Comparison of ENCODE assay signal across 10 mouse cellular contexts in genomic region chr1:193513929-193514710, GRCm38 (mm10).
DNase-seq lines count a peak whose midpoint lies in the region; ATAC-seq and TF ChIP-seq lines count a peak whose summit lies in the region.
"Had no signal": no experiment of that assay in that cellular context is flagged by ENCODE, and none has a peak within 500 bp of the region (broad histone marks: within the 10 kb centered on the region; RNA-seq: fewer than 3 reads in every experiment).

No protein-coding gene starts in this region.

- WGBS in heart, embryonic 15.5 days: 35% methylated on average over 9 of the region's 9 CpGs
- WGBS in kidney, postnatal 0 days: 33% methylated on average over 9 of the region's 9 CpGs

- H3K4me3 ChIP-seq in heart, embryonic 15.5 days: no peak overlapping the region
- no peak overlapping the region for H3K4me3 ChIP-seq in kidney, postnatal 0 days (replicated peaks; ENCODE audit: low read depth, low read length)
- H3K4me3 ChIP-seq: heart, embryonic 13.5 days had no signal

- no peaks in the 10 kb centered on the region; the same call in 1 of the 2 replicates for H3K4me1 ChIP-seq in heart, embryonic 15.5 days (replicated peaks)
- no peaks in the 10 kb centered on the region for H3K4me1 ChIP-seq in kidney, postnatal 0 days (replicated peaks; ENCODE audit: insufficient read depth, low read length)

- H3K4me2 ChIP-seq in heart, embryonic 15.5 days: no peak overlapping the region
- H3K4me2 ChIP-seq in kidney, postnatal 0 days (ENCODE audit: low read length): no peak overlapping the region
- H3K4me2 ChIP-seq: heart, embryonic 13.5 days had no signal

- TF ChIP-seq CTCF in kidney, postnatal 0 days (IDR thresholded peaks at IDR 0.05; ENCODE audit: low read depth): peak; percentile 52

- no peaks in the 10 kb centered on the region for H3K36me3 ChIP-seq in heart, embryonic 15.5 days
- no peaks in the 10 kb centered on the region for H3K36me3 ChIP-seq in kidney, postnatal 0 days (ENCODE audit: insufficient read depth, low read length)
- H3K36me3 ChIP-seq: heart, embryonic 13.5 days had no signal

- H3K27me3 ChIP-seq in heart, embryonic 15.5 days: no peaks in the 10 kb centered on the region
- H3K27me3 ChIP-seq in kidney, postnatal 0 days (ENCODE audit: insufficient read depth, low read length): no peaks in the 10 kb centered on the region
- H3K27me3 ChIP-seq: Patski had no signal

- no peak overlapping the region for H3K9ac ChIP-seq in heart, embryonic 15.5 days
- no peak overlapping the region for H3K9ac ChIP-seq in kidney, postnatal 0 days (ENCODE audit: low read depth, low read length)
- H3K9ac ChIP-seq: heart, embryonic 13.5 days had no signal

- no peaks in the 10 kb centered on the region for H3K9me3 ChIP-seq in heart, embryonic 15.5 days (replicated peaks)
- no peaks in the 10 kb centered on the region for H3K9me3 ChIP-seq in kidney, postnatal 0 days (replicated peaks; ENCODE audit: low read length)
- H3K9me3 ChIP-seq: heart, embryonic 13.5 days had no signal

- DNase-seq in heart, adult 8-10 months (ENCODE audit: low spot score): no peak
- peak; percentile 60 for DNase-seq in kidney, postnatal 0 days (ENCODE audit: low spot score)
- peak; percentile 26 for DNase-seq in retina, embryonic 14.5 days (ENCODE audit: low spot score)
- DNase-seq in cerebellum, postnatal 14 days: no peak
- DNase-seq in spleen, postnatal 4 days (ENCODE audit: low spot score in 2 of 2): no peak
- DNase-seq in adrenal gland, adult 2 months: no peak

- peak; percentile 59; the same call in 1 of the 2 replicates for ATAC-seq in heart, embryonic 15.5 days (replicated peaks; ENCODE audit: insufficient number of reproducible peaks, insufficient read depth, low FRiP score, low read depth)
- ATAC-seq in common myeloid progenitor, adult 5-6 weeks (replicated peaks; ENCODE audit: low read depth, poor library complexity, severe bottlenecking): peak; percentile 91
- peak; percentile 83 for ATAC-seq in kidney, postnatal 0 days (replicated peaks; ENCODE audit: low FRiP score, low read depth)
- ATAC-seq: Patski had no signal

- peak overlapping the region; percentile 8; the same call in 1 of the 2 replicates for H3K27ac ChIP-seq in heart, embryonic 15.5 days
- no peak overlapping the region for H3K27ac ChIP-seq in kidney, postnatal 0 days
- H3K27ac ChIP-seq: heart, embryonic 13.5 days had no signal

Comparison
In these comparisons a context has a peak if more than half of its experiments do, and no peak if none do; other contexts are left out.
1. DNase-seq: peak in kidney, postnatal 0 days (single experiment) and retina, embryonic 14.5 days (single experiment); none in heart, adult 8-10 months (single experiment), cerebellum, postnatal 14 days (0 of 2), spleen, postnatal 4 days (0 of 2) and adrenal gland, adult 2 months (single experiment).
2. Peak in every context shown above with its lines, with median percentiles within 50 percentile points of each other: ATAC-seq.